Mouse (Mus musculus): ENCODE data around the gene Hmga2. TPM values are rescaled to one million over a fixed set of nuclear protein-coding genes. Genes with fewer than 3 reads are reported as not detected.

Gene Hmga2
- total and polyA plus RNA-seq, 3 experiments: 0.15 TPM; not detected in 2

DNA sequence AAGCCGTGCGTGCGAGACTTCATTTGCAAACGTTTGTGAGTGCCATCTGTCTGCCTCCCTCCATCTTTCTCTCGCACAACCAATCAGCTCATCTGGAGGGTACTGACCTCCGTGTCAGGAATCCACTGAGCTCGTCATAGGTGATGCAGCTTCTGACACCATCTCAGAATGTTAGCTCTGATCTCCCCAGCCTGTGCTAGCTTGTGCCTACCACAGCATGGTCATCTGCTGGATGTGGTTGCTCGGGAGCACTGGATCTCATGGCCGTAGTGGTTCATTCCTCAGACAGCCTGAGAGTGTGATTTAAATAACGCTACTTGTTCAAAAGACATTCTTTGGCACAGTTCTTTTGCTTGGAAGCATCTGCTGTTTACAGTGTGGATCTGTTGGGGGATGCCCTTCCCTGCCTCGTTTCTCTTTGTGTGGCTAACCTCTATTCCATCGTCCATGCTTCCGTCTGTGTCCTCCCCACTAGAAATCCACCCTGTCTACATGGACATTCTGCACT is 121.7 kb downstream of the Hmga2 start:
- H3K36me3 ChIP-seq (ENCODE audit: control insufficient read depth in 1 of 2, insufficient read depth in 2 of 2, low read length in 2 of 2): no peaks in the 10 kb centered on the region

GRCm38 (mm10) chr10:120345325-120345724 is 130.9 kb downstream of the Hmga2 start:
- H3K27me3 ChIP-seq (ENCODE audit: control insufficient read depth in 1 of 2, insufficient read depth in 2 of 2, low read length in 2 of 2): no peaks in the 10 kb centered on the region; a peak in 1 of 4 replicates
- DNase-seq (ENCODE audit: low read depth, low spot score): no peak
- no peaks in the 10 kb centered on the region for H3K9me3 ChIP-seq (replicated peaks; ENCODE audit: insufficient read depth, low read length)
- TF ChIP-seq ETS1 (IDR thresholded peaks at IDR 0.05; ENCODE audit: low read depth, low read length): no peak
- TF ChIP-seq SIN3A (IDR thresholded peaks at IDR 0.05; ENCODE audit: low read length): no peak
- TF ChIP-seq POLR2AphosphoS5 (IDR thresholded peaks at IDR 0.05; ENCODE audit: borderline replicate concordance, low read depth, low read length): no peak
- no peak for TF ChIP-seq MEF2A (IDR thresholded peaks at IDR 0.05; ENCODE audit: extremely low read depth, insufficient replicate concordance, low read depth, low read length, poor library complexity, severe bottlenecking)
- no peak for TF ChIP-seq KAT2A (conservative IDR thresholded peaks at IDR 0.05; ENCODE audit: low read depth, low read length)
- TF ChIP-seq ZMIZ1 (IDR thresholded peaks at IDR 0.05; ENCODE audit: low read depth, low read length): no peak
- no peak for TF ChIP-seq MXI1 (IDR thresholded peaks at IDR 0.05; ENCODE audit: low read depth, low read length)
- TF ChIP-seq ELF1 (IDR thresholded peaks at IDR 0.05; ENCODE audit: low read depth, low read length): no peak
- no peak for TF ChIP-seq MAFK (IDR thresholded peaks at IDR 0.05; ENCODE audit: borderline replicate concordance, low read depth, low read length)
- no peak for TF ChIP-seq GABPA (IDR thresholded peaks at IDR 0.05; ENCODE audit: low read depth, low read length)
- TF ChIP-seq UBTF (IDR thresholded peaks at IDR 0.05; ENCODE audit: borderline replicate concordance, insufficient read depth, low read depth, low read length): no peak
- no peak for TF ChIP-seq NELFE (IDR thresholded peaks at IDR 0.05; ENCODE audit: low read depth, low read length)
- TF ChIP-seq RAD21 (IDR thresholded peaks at IDR 0.05; ENCODE audit: low read depth, low read length): no peak
- TF ChIP-seq TCF12 (IDR thresholded peaks at IDR 0.05; ENCODE audit: low read depth, low read length): no peak
- no peak for TF ChIP-seq MAZ (IDR thresholded peaks at IDR 0.05; ENCODE audit: low read depth, low read length)
- no peak for TF ChIP-seq POLR2A (IDR thresholded peaks at IDR 0.05; ENCODE audit: control insufficient read depth in 1 of 2, insufficient read depth in 1 of 2, low read depth in 1 of 2, low read length in 2 of 2, poor library complexity in 1 of 2)
- TF ChIP-seq GATA1 (IDR thresholded peaks at IDR 0.05; ENCODE audit: low read depth, low read length): no peak
- no peak for TF ChIP-seq CTCF (IDR thresholded peaks at IDR 0.05 in 2 of 3, conservative IDR thresholded peaks at IDR 0.05 in 1 of 3; ENCODE audit: control insufficient read depth in 1 of 3, insufficient read depth in 1 of 3, low read depth in 2 of 3, low read length in 3 of 3, poor library complexity in 1 of 3, severe bottlenecking in 1 of 3)
- TF ChIP-seq RCOR1 (IDR thresholded peaks at IDR 0.05; ENCODE audit: low read depth, low read length): no peak
- no peak for TF ChIP-seq ZNF384 (IDR thresholded peaks at IDR 0.05; ENCODE audit: low read depth, low read length)
- H3K36me3 ChIP-seq (ENCODE audit: control insufficient read depth in 1 of 2, insufficient read depth in 2 of 2, low read length in 2 of 2): no peaks in the 10 kb centered on the region
- H3K79me2 ChIP-seq (ENCODE audit: control insufficient read depth, insufficient read depth, low read length, poor library complexity): no peaks in the 10 kb centered on the region
- H3K9ac ChIP-seq (ENCODE audit: control insufficient read depth, low read depth, low read length, poor library complexity, severe bottlenecking): no peak overlapping the region
- H3K4me1 ChIP-seq (ENCODE audit: control insufficient read depth in 1 of 2, insufficient read depth in 2 of 2, low read length in 2 of 2): no peaks in the 10 kb centered on the region
- no peak overlapping the region for H3K4me3 ChIP-seq (ENCODE audit: control insufficient read depth in 1 of 2, insufficient read depth in 1 of 2, low read depth in 2 of 2, low read length in 2 of 2)
- no peak overlapping the region for H3K27ac ChIP-seq (ENCODE audit: control insufficient read depth, low read depth, low read length)

More for the DNA sequence above, 121.7 kb downstream of the Hmga2 start:
- H3K9ac ChIP-seq (ENCODE audit: control insufficient read depth, low read depth, low read length, poor library complexity, severe bottlenecking): no peak overlapping the region
- no peak overlapping the region for H3K4me3 ChIP-seq (ENCODE audit: control insufficient read depth in 1 of 2, insufficient read depth in 1 of 2, low read depth in 2 of 2, low read length in 2 of 2)
- H3K4me1 ChIP-seq (ENCODE audit: control insufficient read depth in 1 of 2, insufficient read depth in 2 of 2, low read length in 2 of 2): no peaks in the 10 kb centered on the region
- no peaks in the 10 kb centered on the region for H3K79me2 ChIP-seq (ENCODE audit: control insufficient read depth, insufficient read depth, low read length, poor library complexity)
- DNase-seq (ENCODE audit: low read depth, low spot score): no peak
- H3K27ac ChIP-seq (ENCODE audit: control insufficient read depth, low read depth, low read length): no peak overlapping the region
- no peaks in the 10 kb centered on the region for H3K9me3 ChIP-seq (replicated peaks; ENCODE audit: insufficient read depth, low read length)
- H3K27me3 ChIP-seq (ENCODE audit: control insufficient read depth in 1 of 2, insufficient read depth in 2 of 2, low read length in 2 of 2): no peaks in the 10 kb centered on the region
- no peak for TF ChIP-seq HCFC1 (IDR thresholded peaks at IDR 0.05; ENCODE audit: low read depth, low read length)
- TF ChIP-seq SIN3A (IDR thresholded peaks at IDR 0.05; ENCODE audit: low read length): no peak
- TF ChIP-seq MEF2A (IDR thresholded peaks at IDR 0.05; ENCODE audit: extremely low read depth, insufficient replicate concordance, low read depth, low read length, poor library complexity, severe bottlenecking): no peak
- no peak for TF ChIP-seq ZKSCAN1 (IDR thresholded peaks at IDR 0.05; ENCODE audit: low read depth, low read length)
- TF ChIP-seq SMC3 (IDR thresholded peaks at IDR 0.05; ENCODE audit: low read depth, low read length): no peak
- TF ChIP-seq POLR2A (IDR thresholded peaks at IDR 0.05; ENCODE audit: control insufficient read depth in 1 of 2, insufficient read depth in 1 of 2, low read depth in 1 of 2, low read length in 2 of 2, poor library complexity in 1 of 2): no peak
- TF ChIP-seq MYC (IDR thresholded peaks at IDR 0.05; ENCODE audit: low read depth, low read length): no peak
- no peak for TF ChIP-seq KAT2A (conservative IDR thresholded peaks at IDR 0.05; ENCODE audit: low read depth, low read length)
